Mouse (Mus musculus) T-helper 17 cell (primary cell): ENCODE measurements at regions not wholly inside any gene's neighbourhood (a gene's known extent, or its start where the extent isn't known, plus 50 kb on each side); places are given as distances from the start of the nearest gene placed in this dataset.

ENCODE experiments used
- in situ Hi-C, 2 experiments: fragments of 300-600 bp; cut with MboI, MseI; formaldehyde crosslinking; loops; 1 replicate in 1 of 2; 2 replicates in 1 of 2; pipeline ENCODE4 v1.15.1; 2025; ENCODE audit warnings: high pct_unique_total_duplicates in 2 of 2

DNA sequence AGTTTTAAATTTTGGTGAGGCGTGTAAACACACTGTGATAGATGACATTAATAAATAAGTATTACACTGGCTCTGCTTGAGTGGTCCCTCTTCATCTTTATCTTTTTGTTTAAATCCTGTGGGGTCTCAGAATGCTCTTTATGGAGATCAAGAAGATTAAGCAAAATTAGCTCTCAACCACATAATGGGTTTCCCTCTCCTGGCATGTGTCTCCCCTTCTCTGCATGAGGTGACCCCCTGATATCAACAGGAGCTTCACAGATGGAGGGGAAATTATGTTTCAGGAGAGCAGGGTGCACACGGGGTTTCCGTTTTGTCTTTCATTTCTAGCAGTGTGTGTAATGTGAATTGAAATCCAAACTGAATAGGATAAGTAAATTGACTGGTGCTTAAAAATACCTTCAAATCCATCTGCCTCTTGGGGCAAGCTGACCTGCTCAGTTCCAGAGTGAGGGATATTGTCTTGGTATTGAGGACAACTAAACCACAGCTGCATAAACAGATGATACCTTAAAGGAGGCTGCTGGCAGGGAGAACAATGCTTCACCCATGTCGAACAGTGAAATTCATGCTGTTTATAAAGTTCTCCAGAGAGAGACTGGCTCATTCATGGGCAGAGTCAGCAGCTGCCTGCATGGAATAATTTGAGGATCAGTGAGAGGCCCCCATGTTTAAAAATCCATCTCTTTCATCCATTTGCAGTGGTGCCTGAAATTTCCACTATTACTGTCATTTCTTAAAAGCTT lies 518.3 kb upstream of the Nr2f1 start:
- in situ Hi-C loops, result no loop called here

DNA sequence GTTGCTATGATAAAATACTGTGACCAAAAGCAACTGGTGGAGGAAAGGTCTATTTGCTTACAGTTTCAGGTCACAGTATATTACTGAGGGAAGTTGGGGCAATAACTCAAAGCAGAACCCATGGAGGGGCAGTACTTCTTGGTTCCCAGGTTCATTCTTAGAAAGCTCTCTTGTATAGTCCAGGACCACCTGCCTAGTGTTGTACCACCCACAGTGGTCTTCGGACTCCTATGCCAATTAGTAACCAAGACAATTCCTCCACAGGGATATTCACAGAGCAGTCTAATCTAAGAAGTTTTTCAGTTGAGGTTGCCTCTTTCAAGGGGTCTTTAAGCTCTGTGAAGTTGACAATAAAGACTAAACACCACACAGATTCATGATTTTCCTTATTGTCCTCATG lies 517.6 kb upstream of the Nr2f1 start:
- in situ Hi-C loops, result no loop called here

DNA sequence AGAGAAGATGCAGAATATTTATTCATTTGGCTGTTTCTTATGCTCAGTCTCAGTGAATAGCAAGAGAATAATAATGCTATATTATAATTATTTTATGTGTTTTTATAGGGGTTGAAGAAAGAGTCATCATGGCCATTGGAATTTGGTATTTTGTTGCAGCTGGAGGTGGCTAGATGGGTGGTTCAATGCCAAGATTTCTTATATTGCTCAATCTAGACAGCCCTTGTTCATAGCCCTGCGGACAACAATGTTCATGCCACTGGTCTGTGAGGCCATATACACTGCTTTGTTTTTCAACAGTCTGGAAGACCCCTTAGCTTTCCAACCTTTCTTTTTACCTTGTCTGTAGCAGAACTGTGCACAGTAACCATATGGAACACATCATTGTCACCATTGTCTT lies 505.1 kb upstream of the Nr2f1 start:
- in situ Hi-C loops, result no loop called here

DNA sequence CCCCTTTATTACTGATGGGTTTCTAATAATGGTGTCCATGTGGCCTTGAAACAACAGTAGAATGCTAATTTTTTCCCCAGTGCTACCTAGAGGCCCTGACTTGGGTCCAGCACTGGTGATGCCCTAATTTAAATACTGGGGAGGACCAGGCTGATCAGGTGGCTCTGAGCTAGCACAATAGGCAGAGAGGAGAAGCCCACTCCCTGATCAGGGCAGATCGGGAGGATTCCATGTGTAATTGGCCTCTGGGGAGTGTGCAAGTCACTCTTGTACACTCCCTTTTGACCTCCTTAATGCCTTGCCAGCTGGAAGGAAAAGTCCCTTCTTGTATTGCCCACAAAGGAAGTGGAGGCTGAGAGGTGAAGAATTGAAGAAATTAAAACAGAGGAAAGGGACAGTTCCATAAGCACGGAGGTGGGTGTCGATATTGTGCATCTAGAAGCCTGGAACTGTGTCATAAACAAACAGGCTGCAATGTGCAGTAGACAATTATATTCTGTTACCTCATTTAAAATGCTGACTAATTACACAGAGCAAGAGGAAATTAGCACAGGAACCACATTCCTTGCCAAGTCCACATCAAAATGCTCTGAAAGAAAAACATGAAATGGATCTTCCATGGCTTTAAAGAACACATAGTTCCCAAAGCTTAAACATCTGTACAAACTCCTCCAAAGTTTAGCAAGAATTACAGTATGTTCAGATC lies 498.4 kb upstream of the Nr2f1 start:
- in situ Hi-C loops, result no loop called here

DNA sequence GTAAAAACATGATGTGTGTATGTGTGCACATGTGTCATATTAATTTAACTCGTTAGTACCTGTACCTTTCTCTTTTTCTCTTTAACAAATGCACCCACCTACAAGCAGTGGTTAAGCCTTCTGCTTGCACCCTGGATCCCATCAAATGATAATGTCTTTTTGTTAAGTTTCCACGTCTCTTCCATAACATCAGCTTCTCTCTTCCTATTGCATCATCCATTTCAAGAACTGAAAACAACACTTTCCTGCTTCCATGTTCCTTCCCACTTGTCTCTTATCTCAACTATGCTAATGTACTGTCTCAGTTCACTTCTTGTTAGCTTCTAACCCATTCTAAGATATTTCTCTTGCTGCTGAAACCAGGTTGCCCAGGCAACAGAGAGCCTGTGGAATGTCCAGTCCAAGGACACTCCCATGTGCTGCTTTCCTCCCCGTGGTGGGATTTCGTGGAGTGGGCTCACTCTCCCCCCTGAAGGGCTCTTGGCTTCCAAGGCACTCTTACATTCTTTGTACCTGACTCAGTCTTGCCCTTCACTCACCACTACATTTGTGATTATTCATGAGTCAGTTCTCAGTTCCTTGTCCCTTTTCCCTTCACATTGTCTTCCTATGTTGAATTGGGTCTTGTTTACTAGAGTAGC lies 479.8 kb upstream of the Nr2f1 start:
- in situ Hi-C loops, result no loop called here

DNA sequence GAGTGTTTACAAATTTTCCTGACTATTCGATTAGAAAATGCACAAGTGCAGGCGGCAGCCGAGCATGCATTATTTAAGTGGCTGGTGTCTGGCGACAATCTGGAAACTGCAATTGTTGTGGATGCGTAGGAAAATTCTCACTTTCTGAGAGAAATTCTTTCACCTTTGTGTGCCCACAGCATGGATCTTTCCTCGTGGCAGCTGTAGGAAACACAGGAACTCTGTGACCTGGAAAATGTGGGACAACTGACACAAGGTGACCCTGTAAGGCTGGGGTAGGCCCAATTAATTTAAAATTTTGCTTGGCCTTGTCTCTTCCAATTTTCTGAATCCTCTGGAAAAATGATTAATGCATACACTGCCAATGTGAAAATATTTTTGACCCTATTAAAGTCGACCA lies 478.7 kb upstream of the Nr2f1 start:
- in situ Hi-C loops, result no loop called here

DNA sequence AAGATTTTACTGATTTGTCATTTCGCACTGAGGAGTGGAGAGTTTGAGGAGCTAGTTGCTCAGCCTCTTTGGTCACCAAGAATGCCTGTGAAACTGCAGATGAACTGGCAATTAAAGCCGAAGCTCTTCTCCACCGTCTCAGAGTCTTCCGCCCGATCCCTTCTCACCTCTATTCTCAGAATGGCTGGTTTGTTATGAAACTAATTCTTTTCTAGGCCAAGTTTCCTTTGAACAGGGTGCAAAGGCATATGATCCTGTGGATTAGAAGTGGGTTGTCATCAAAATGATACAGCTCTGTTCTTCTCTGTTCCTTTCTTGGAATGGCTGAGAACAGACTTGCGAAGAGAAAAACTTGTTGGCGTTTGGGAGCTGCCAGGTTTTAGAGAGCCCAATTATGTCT lies 458.7 kb upstream of the Nr2f1 start:
- in situ Hi-C loops, result no loop called here

DNA sequence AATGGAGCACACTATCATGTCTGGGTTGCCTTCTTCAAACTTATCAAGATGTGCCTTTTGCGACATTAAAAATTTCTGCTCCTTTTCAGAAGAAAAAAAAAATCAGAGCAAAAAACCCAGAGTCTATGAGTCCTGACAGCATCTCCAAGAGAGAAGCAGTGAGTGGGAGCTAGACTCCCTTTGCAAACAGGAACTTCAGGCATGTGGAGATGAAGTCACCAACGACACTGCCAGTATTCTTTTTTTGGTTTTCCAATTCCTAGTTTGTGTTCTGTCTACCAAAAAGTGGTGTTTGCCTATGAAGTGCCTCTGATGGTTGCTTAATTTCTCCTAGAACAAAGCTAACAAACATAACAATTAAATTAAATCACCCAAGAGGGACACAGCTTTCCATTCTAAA lies 457.2 kb upstream of the Nr2f1 start:
- in situ Hi-C loops, result no loop called here

DNA sequence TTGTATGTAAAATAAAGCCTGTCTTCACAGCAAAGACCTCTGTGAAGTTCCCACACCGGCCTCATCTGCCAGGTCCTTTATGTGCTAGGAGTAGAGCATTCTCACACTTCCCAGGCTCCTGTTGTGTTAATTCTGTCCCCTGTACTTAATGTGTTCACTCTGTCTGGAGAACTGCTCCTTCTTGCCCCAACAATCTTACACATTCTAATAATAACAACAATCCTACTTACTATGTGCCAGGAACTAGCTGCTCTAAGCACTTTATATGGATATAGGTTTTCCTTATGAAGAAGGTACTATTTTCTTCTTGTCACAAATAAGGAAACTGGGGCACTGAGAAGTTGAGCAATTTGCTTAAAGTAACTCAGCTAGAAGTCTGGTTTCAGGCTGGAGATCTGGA lies 456.6 kb upstream of the Nr2f1 start:
- in situ Hi-C loops, result no loop called here

DNA sequence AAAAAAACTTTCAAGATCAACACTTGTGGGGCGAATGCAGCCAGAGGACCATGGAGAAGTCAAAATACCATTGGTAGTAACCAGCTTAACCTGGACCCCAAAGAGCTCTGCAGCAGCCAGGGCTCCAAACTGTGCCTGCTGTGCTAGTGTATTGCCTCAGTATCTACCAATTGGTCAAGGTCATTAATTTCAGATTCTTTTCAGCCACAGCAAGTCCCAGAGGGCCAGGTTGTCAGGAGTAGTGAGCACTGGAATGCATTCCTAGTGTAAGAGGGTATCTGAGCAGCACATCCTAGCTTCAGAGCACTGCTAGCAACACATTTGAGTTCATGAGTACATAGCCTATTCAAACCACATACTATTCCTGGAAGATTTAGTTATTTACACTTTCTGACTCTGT lies 451.3 kb upstream of the Nr2f1 start:
- in situ Hi-C loops, result no loop called here

DNA sequence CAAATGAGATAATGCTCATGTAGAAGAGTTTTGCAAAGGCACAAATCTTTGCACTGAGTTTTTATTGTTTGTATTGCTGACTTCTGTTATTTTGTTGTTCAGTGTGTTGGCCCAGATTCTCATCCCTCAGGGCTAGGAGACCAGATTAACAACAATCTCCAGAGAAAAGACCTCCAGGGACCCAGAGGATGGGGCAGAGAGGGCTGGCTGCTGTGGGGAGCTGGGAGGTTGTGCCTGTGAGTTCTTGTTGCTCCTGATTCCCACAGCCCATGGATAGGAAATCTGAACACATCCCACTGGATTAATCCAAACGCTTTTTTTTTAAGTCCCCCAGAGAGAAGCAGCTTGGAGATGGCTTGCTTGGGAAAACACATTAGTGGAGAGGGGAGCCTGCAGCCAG lies 445.0 kb upstream of the Nr2f1 start:
- in situ Hi-C loops, result no loop called here

DNA sequence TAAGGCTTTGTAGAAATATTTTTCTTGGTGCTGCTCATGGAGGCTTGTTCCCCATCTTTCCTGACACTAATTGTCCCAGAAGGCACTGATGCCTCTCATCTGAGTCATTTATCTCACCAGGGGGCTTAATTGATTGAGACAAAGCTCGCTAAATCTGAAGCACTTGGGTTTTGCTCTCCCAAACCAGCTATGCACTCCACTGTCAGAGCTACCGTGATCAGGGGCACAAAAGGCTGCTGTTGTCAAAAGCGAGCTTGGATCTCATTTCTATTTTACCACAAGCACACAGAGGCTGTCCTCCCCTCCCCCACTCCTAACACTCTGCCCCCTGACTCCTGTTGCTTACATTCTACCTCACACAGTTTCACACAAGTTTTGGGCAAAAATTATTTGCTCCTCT lies 443.5 kb upstream of the Nr2f1 start:
- in situ Hi-C loops, result no loop called here

DNA sequence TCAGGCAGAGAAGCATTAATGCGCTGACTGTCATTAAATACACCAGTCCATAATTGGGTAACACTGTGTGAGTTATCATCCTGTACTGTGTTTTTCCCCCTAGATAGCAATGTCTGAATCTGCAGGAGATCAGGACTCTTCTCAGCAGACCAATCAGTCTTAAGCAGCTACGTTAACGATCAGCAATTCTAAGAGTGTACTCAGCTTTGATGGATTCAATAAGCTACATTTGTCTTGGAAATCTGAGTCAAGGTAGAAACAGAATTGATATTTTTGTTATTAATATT lies 442.8 kb upstream of the Nr2f1 start:
- in situ Hi-C loops, result no loop called here

DNA sequence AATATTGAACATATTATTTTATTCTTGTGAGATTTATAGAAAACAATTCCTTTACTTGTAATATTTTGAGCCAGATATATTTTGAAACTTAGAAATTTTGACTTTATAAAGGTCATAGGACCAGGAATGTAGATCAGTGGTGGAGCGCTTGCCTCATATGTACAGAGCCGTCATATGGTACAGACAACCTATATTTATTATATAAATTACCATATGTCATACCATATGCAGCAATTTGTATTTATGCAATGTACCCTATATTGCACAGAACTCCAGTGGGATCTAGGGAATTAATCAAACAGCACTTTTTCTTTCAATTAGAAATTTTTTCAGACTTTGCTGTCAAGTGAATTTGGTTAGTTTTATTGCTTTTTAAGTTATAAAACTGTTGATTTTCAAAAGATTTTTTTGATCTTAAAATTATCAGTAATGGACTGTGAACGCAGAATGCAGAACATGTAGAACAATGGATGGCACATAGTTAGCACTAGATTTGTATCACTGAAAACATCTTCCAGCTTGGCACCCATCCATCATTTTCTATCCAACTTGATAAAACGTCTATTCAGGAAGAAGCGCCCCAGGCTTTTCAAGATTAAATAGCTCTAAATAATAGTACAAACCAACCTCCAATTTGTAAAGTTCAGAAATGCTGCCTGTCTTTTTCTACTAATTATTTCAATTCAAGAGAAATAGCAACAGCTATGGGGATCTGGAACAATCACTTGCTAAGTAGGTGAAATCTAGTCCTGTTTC lies 442.3 kb upstream of the Nr2f1 start:
- in situ Hi-C loops, result no loop called here

DNA sequence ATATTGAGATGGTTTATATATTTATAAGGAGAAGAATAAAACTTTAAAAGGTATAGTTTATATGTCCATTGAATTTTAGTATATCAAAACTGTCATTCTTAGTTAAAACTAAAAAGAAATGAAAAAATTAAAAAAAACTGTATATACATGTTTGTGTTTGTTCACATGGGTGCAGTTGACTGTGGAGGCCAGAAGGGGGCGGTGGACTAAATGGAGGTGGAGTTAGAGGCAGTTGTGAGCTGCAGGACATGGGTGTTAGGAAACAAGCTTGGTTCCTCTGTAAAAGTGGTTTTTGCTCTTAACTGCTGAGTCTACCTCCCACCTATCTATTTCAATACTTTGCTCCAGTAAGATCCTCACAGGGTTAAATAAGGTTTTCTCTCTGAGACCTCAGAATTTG lies 440.8 kb upstream of the Nr2f1 start:
- in situ Hi-C loops, result no loop called here

DNA sequence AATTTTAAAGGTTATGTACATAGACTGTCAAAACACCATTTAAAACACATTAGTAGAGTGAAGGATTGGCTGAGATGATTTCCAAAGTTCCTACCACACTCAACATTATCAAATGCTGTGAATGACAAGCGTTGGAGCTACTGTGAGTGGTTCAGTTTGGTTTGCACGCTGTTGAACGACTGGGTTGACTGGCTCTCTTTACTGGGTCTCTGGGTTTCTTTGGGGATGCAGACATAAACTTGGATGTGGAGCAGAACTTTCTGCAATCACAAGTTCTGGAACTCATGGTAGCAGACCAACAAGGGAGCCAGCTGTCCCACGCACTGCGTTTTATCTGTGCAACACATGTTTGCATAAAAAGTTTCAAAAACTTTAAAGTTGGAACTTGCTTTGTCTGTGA lies 438.9 kb upstream of the Nr2f1 start:
- in situ Hi-C loops, result no loop called here

DNA sequence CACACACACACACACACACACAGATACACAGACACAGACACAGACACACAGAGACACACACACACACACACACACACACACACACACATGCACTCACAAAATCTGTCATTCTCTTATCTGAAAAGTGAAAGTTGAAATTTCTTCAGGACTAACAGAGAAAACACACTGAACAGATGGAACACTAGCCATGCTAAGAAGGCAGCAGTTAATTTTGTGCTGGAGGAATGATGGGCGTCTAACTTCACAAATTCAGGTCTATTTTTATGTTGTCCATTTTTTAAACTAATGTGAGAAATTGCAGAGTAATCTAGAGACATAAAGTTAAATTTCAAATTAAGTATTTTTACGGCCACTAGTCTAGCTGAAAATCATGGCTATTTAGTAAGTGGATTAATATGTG lies 432.1 kb upstream of the Nr2f1 start:
- in situ Hi-C loops, result no loop called here

DNA sequence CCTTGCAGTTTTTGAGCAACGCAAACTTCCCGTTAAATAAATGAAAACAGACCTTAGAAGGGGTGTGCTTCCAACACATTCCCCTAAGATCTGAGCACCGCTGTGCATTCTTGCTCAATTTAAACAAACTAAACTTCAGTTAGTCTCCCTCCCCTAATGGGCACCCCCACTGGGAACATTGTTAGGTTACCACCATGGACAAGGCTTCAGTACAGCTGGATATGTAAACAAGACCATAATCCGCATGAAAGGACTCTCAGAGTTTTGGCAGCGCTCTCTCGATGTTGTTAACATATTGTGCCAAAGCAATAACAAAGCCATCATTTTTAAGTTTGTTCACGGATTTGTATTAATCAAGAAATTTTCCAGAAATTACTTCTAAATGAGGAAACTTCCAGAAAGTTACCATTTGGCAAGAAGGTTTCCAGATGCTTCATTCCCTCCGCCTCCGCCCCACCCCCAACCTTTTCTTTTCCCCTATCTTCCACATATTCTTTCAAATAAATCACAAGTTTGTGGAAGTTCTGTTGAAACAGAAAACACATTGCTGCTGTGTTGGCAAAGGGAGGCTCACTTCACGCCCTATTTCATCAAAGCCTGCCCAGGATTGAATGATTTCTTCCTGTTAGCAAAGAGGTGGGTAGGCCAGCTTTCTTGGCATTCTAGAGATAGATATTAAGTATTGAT lies 429.6 kb upstream of the Nr2f1 start:
- in situ Hi-C loops, result no loop called here

DNA sequence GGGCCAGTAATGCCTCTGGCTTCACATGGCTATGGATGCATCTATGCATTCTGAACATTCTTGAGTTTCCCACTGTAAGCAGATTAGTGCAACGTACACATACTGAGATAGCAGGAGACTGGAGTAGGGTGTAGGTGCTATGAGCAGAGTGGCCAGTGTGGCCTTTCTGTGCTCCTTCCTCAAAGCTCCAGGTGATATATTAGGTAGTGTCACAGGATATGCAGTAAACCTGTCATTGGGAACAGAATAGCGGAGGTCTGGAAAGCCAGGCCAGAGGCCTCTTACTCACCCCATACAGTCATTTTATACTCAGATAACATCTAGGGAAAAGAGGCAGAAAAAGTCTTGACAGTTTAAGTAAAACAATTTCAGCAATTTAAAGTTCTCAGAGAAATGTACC lies 424.1 kb upstream of the Nr2f1 start:
- in situ Hi-C loops, result no loop called here

DNA sequence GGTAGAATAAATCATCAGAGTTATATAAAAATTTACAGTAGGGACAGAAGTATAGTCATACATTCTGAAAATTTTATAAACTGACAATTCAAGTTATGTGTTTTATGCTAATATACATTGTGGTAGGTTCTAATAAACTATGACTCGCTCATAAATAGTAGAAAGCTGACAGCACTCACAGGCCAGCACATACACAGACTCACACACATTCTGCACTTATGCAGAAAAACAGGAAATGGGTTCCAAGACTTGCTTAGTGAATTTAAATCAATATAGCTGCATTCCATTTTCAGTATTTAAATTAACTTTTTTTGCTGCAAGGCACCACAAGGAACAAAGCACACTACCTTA lies 403.3 kb upstream of the Nr2f1 start:
- in situ Hi-C loops, result no loop called here

DNA sequence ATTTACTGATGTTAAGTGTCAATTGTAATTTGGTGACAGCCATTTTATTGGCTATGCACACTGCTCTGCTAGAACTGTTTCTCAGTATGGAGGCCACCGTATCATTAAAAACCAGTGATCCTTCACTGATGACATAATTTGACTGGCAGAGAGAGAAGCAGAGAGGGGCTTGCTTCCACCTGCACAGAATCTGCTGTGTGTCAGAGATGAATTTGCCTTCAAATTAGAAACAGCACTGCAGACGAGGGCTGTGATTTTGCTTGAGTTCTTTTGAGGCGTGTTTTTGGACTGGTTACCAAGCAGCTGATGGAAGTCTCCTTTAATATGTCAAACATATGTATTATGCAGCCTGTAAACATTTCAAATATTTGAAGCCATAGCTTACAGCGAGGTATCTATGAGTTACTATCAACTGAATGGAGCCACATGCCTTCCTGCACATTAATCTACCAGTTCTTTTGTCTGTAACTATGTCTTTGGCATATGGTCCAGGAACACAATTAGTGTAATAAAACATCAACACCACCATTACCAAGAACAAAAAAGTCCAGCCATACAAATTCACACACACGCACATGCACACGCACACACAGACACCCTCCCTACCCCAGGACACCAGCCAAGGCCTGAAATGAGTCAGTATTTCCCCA lies 402.8 kb upstream of the Nr2f1 start:
- in situ Hi-C loops, result no loop called here
